Mouse (Mus musculus) CH12.LX (cell line): ENCODE measurements around the gene Sox10. TPM values are rescaled to one million over a fixed set of nuclear protein-coding genes. Genes with fewer than 3 reads are reported as not detected.

Experiments
- DNase-seq: peaks from one replicate; pipeline ENCODE4 v3.0.0-alpha.2; 2013; ENCODE audit errors: extremely low read depth
- H3K27ac ChIP-seq: 2 replicates; pipeline ENCODE4 v1.5.1; 2012; ENCODE audit warnings: low read depth, mild to moderate bottlenecking, control low read depth, moderate library complexity; ENCODE audit not compliant: insufficient read depth
- H3K27me3 ChIP-seq: replicated peaks from 2 replicates; pipeline ENCODE3; 2012; ENCODE audit warnings: inconsistent platforms
- H3K36me3 ChIP-seq, 2 experiments: replicated peaks in 1 of 2; 2 replicates each; pipeline versions ENCODE3 to v1.6.1; 2012; ENCODE audit warnings: inconsistent platforms in 1 of 2, low read length in 1 of 2, mild to moderate bottlenecking in 1 of 2, mixed read lengths in 1 of 2, moderate library complexity in 1 of 2; ENCODE audit not compliant: control insufficient read depth in 1 of 2, insufficient read depth in 1 of 2
- H3K4me1 ChIP-seq, 2 experiments: 2 replicates each; pipeline ENCODE4 v1.6.1; 2012; ENCODE audit warnings: inconsistent platforms in 1 of 2, moderate library complexity in 1 of 2; ENCODE audit not compliant: insufficient read depth in 2 of 2, control insufficient read depth in 1 of 2
- H3K4me2 ChIP-seq: 2 replicates; pipeline ENCODE4 v1.6.1; 2012; ENCODE audit warnings: low read depth, mild to moderate bottlenecking, control low read depth; ENCODE audit not compliant: poor library complexity, insufficient read depth, severe bottlenecking
- H3K4me3 ChIP-seq, 3 experiments: fragments of 150-350 bp in 1 of 3; sonication (generic) in 1 of 3; replicated peaks in 1 of 3; 2 replicates each; pipeline versions ENCODE3 to v1.5.1; 2011 to 2012; ENCODE audit warnings: low read depth in 2 of 3, low read length in 2 of 3, mild to moderate bottlenecking in 2 of 3, moderate library complexity in 2 of 3, control low read depth in 1 of 3, improper control_type of control experiment in 1 of 3, inconsistent platforms in 1 of 3, mixed read lengths in 1 of 3; ENCODE audit not compliant: poor library complexity in 1 of 3
- H3K79me2 ChIP-seq: replicated peaks from 2 replicates; pipeline ENCODE4 v1.6.1; 2012; ENCODE audit warnings: mild to moderate bottlenecking, moderate library complexity; ENCODE audit not compliant: control insufficient read depth, poor library complexity, insufficient read depth, severe bottlenecking; ENCODE audit errors: extremely low read depth
- H3K9ac ChIP-seq: 2 replicates; pipeline ENCODE4 v1.6.1; 2012; ENCODE audit warnings: low read depth, mild to moderate bottlenecking, control low read depth, moderate library complexity; ENCODE audit not compliant: insufficient read depth
- H3K9me3 ChIP-seq: replicated peaks from 2 replicates; pipeline ENCODE3; 2012; ENCODE audit warnings: low read length, inconsistent platforms, mixed read lengths
- CTCF ChIP-seq, 2 experiments: IDR thresholded peaks in 1 of 2; conservative IDR thresholded peaks in 1 of 2; 2 replicates each; pipeline ENCODE4 v1.5.1; 2011 to 2012; ENCODE audit warnings: low read depth in 2 of 2, low read length in 2 of 2, improper control_type of control experiment in 1 of 2, inconsistent platforms in 1 of 2, mild to moderate bottlenecking in 1 of 2, moderate library complexity in 1 of 2
- ELF1 ChIP-seq: IDR thresholded peaks from 2 replicates; pipeline ENCODE4 v1.6.1; 2014; ENCODE audit warnings: low read depth, mild to moderate bottlenecking, inconsistent platforms, low read length, improper control_type of control experiment
- EP300 ChIP-seq: IDR thresholded peaks from 2 replicates; pipeline ENCODE4 v1.6.1; 2011; ENCODE audit warnings: low read length, improper control_type of control experiment
- ETS1 ChIP-seq: conservative IDR thresholded peaks from 2 replicates; pipeline ENCODE4 v1.6.1; 2012; ENCODE audit warnings: low read depth, mild to moderate bottlenecking, inconsistent platforms, low read length, improper control_type of control experiment, moderate library complexity
- GABPA ChIP-seq: IDR thresholded peaks from 2 replicates; pipeline ENCODE4 v1.6.1; 2012; ENCODE audit warnings: low read depth, low read length, improper control_type of control experiment, inconsistent platforms; ENCODE audit not compliant: insufficient replicate concordance
- MAX ChIP-seq: IDR thresholded peaks from 2 replicates; pipeline ENCODE4 v1.6.1; 2011; ENCODE audit warnings: low read length, improper control_type of control experiment
- MAZ ChIP-seq: IDR thresholded peaks from 2 replicates; pipeline ENCODE4 v1.6.1; 2012; ENCODE audit warnings: low read depth, mild to moderate bottlenecking, inconsistent platforms, low read length, improper control_type of control experiment, moderate library complexity
- MEF2A ChIP-seq: IDR thresholded peaks from 2 replicates; pipeline ENCODE4 v1.6.1; 2014; ENCODE audit warnings: low read depth, mild to moderate bottlenecking, inconsistent platforms, low read length, improper control_type of control experiment, borderline replicate concordance
- MYC ChIP-seq: IDR thresholded peaks from 2 replicates; pipeline ENCODE4 v1.6.1; 2011; ENCODE audit warnings: low read depth, mild to moderate bottlenecking, improper control_type of control experiment, low read length
- NELFE ChIP-seq: IDR thresholded peaks from 2 replicates; pipeline ENCODE4 v1.6.1; 2011; ENCODE audit warnings: low read depth, low read length, improper control_type of control experiment
- NRF1 ChIP-seq: IDR thresholded peaks from 2 replicates; pipeline ENCODE4 v1.6.1; 2014; ENCODE audit warnings: low read depth, mild to moderate bottlenecking, inconsistent platforms, low read length, improper control_type of control experiment, moderate library complexity
- POLR2A ChIP-seq: IDR thresholded peaks from 2 replicates; pipeline ENCODE4 v1.6.1; 2011; ENCODE audit warnings: low read depth, mild to moderate bottlenecking, improper control_type of control experiment, low read length
- POLR2AphosphoS2 ChIP-seq: IDR thresholded peaks from 2 replicates; pipeline ENCODE4 v1.6.1; 2011; ENCODE audit warnings: low read depth, low read length, improper control_type of control experiment
- RAD21 ChIP-seq: IDR thresholded peaks from 2 replicates; pipeline ENCODE4 v1.6.1; 2011; ENCODE audit warnings: low read depth, mild to moderate bottlenecking, low read length, improper control_type of control experiment, moderate library complexity
- RCOR1 ChIP-seq: conservative IDR thresholded peaks from 2 replicates; pipeline ENCODE4 v1.6.1; 2012; ENCODE audit warnings: low read depth, mild to moderate bottlenecking, inconsistent platforms, low read length, improper control_type of control experiment
- SIN3A ChIP-seq: IDR thresholded peaks from 2 replicates; pipeline ENCODE4 v1.6.1; 2012; ENCODE audit warnings: low read length, improper control_type of control experiment, inconsistent platforms
- SMC3 ChIP-seq: IDR thresholded peaks from 2 replicates; pipeline ENCODE4 v1.6.1; 2011; ENCODE audit warnings: low read depth, low read length, improper control_type of control experiment
- TBP ChIP-seq: conservative IDR thresholded peaks from 2 replicates; pipeline ENCODE4 v1.6.1; 2011; ENCODE audit warnings: low read depth, low read length, improper control_type of control experiment
- USF2 ChIP-seq: conservative IDR thresholded peaks from 2 replicates; pipeline ENCODE4 v1.6.1; 2011; ENCODE audit warnings: low read depth, low read length, improper control_type of control experiment
- ZC3H11A ChIP-seq: IDR thresholded peaks from 2 replicates; pipeline ENCODE4 v1.6.1; 2012; ENCODE audit warnings: low read depth, mild to moderate bottlenecking, inconsistent platforms, low read length, improper control_type of control experiment
- ZKSCAN1 ChIP-seq: IDR thresholded peaks from 2 replicates; pipeline ENCODE4 v1.6.1; 2012; ENCODE audit warnings: low read depth, inconsistent platforms, low read length, improper control_type of control experiment, borderline replicate concordance
- ZNF384 ChIP-seq: IDR thresholded peaks from 2 replicates; pipeline ENCODE4 v1.6.1; 2012; ENCODE audit warnings: low read depth, low read length, improper control_type of control experiment, inconsistent platforms
- dilution Hi-C: fragments of 300-500 bp; cut with MboI; formaldehyde crosslinking; loops from 2 replicates; pipeline ENCODE4 v1.14.3; 2020; ENCODE audit warnings: low sequenced_read_pairs; ENCODE audit not compliant: extremely low pct_unique_long_range_greater_than_20kb, extremely low pct_ligation_motif_present
- in situ Hi-C: fragments of 300-500 bp; cut with MboI; formaldehyde crosslinking; loops from 3 replicates; pipeline ENCODE4 v1.14.3; 2019; ENCODE audit warnings: low sequenced_read_pairs, low pct_ligation_motif_present, low pct_unique_long_range_greater_than_20kb, mixed read lengths
- polyA plus RNA-seq: library from polyadenylated mRNA; unstranded; fragments of >175 nt; gene quantifications from 2 replicates; pipeline ENCODE4 v1.2.1, GENCODE M21; 2012; ENCODE audit warnings: low read depth; ENCODE audit not compliant: insufficient read length
- total RNA-seq, 2 experiments: library from RNA; depleted of rRNA; stranded (reverse); fragments of 300-350 nt in 1 of 2; fragments of >200 nt in 1 of 2; gene quantifications; 2 replicates each; pipeline ENCODE4 v1.2.3; 2012 to 2014

Sox10 gene
- total and polyA plus RNA-seq, 3 experiments, result 0.08 TPM; not detected in 2

DNA sequence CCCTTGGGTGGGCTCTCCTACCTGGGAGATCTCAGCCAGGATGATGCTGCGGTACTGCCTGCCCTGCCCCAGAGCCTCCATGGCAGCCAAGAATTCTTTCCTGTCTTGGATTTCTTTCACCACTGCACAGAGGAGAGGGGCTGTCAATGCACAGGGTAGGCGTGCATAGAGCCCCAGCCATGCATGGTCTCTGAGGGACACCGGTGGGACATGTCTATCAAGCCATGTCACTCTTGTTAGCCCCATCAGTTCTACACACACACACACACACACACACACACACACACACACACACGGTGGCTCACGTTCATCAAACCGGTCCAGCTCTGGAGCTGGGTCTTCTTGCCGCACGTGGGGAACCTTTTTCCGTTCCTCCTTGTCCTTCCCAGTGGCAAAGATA is 29.7 kb downstream of the Sox10 start:
- Histone ChIP-seq H3K4me2 (no peak overlapping the region), H3K36me3 (peaks cover 36 to 52% of the 10 kb centered on the region in 2 experiments), H3K9me3 (no peaks in the 10 kb centered on the region), H3K9ac (no peak overlapping the region), H3K79me2 (no peaks in the 10 kb centered on the region), H3K27ac (no peak overlapping the region), H3K4me1 (peaks cover 0 to 10% of the 10 kb centered on the region in 2 experiments; a peak in 2 of 4 replicates), H3K4me3 (no peak overlapping the region), H3K27me3 (peaks cover under 1% of the 10 kb centered on the region)
- DNase-seq, result no peak
- in situ Hi-C loops (loop anchor here (5.0 kb wide), 1 partner anchor 38 kb away; no protein-coding TSS in a partner anchor), dilution Hi-C loops (no loop called here)
- TF ChIP-seq POLR2AphosphoS2 (no peak), SMC3 (no peak), POLR2A (no peak), CTCF (conservative IDR thresholded peaks at IDR 0.05 in 1 of 2, IDR thresholded peaks at IDR 0.05 in 1 of 2; ENCODE audit: low read depth in 2 of 2, low read length in 2 of 2) (no peak), USF2 (no peak), RAD21 (no peak), EP300 (no peak), NRF1 (no peak), GABPA (no peak)

DNA sequence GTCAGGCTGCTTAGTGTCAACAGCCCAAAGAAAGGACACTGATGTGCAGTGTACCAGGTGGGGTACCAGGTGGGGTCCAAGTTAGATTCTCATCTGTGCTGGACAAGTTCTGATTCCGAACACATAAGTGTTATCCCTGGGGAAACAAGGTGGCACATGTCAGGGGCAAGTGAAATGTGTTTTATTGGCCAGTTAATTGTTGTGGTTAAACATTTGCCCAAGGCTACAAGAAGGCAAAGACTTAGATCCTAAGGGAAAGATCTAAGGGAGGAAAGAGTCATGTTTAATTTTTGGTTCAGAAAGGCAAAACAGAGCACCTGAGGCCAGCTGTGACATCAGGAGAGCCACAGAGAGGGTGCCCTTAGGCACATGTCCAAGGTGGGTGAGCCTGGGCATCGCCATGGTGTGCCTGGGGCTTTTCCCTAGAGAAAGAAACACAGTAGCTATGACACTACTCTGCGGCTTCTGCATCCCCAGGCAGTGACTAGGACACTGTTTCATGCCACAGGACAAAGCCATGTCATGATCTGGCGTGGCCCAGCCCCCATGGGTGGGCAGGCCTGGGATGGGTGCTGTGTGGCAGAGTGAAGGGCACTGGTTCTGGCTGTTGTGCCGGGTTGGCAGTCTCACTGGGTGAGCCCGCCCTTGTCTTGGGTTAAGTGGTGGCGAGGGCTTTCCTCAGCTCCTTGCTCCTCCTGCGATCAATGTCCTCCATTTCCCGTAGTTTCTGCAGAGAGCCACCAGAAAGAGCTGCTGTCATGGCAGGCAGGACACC is 30.4 kb downstream of the Sox10 start:
- Histone ChIP-seq H3K4me3 (no peak overlapping the region), H3K4me1 (peaks cover 0 to 9% of the 10 kb centered on the region in 2 experiments; a peak in 1 of 4 replicates), H3K79me2 (no peaks in the 10 kb centered on the region), H3K27ac (no peak overlapping the region), H3K27me3 (no peaks in the 10 kb centered on the region), H3K36me3 (peaks cover 42 to 58% of the 10 kb centered on the region in 2 experiments), H3K9ac (no peak overlapping the region), H3K9me3 (no peaks in the 10 kb centered on the region), H3K4me2 (no peak overlapping the region)
- TF ChIP-seq CTCF (conservative IDR thresholded peaks at IDR 0.05 in 1 of 2, IDR thresholded peaks at IDR 0.05 in 1 of 2; ENCODE audit: low read depth in 2 of 2, low read length in 2 of 2) (no peak), ZKSCAN1 (no peak), SIN3A (no peak), ELF1 (no peak), RAD21 (no peak), ZC3H11A (no peak), MEF2A (no peak), SMC3 (no peak), ETS1 (no peak), TBP (no peak), MAZ (no peak), RCOR1 (no peak), MAX (no peak), ZNF384 (no peak), NRF1 (no peak), USF2 (no peak), MYC (no peak), NELFE (no peak)
- dilution Hi-C loops, result no loop called here
- in situ Hi-C loops, result loop anchor here (5.0 kb wide), 1 partner anchor 37 kb away; no protein-coding TSS in a partner anchor
- DNase-seq, result no peak
